Mouse (Mus musculus) G1E (cell line): Measurements from ENCODE around the gene Il22ra1.

ENCODE experiments used
- CTCF ChIP-seq: IDR thresholded peaks from 2 replicates; pipeline ENCODE4 v1.5.1; 2012; ENCODE audit warnings: low read depth, low read length, inconsistent platforms, mixed read lengths
- GATA1 ChIP-seq: IDR thresholded peaks from 2 replicates; pipeline ENCODE4 v1.6.1; 2012; ENCODE audit warnings: borderline replicate concordance, low read length, inconsistent platforms, mixed read lengths
- POLR2AphosphoS5 ChIP-seq: IDR thresholded peaks from 2 replicates; pipeline ENCODE4 v1.6.1; 2012; ENCODE audit warnings: low read depth, low read length, inconsistent platforms; ENCODE audit not compliant: insufficient replicate concordance
- TAL1 ChIP-seq: conservative IDR thresholded peaks from 2 replicates; pipeline ENCODE4 v1.6.1; 2012; ENCODE audit warnings: low read depth, low read length, inconsistent platforms, mixed read lengths

DNA sequence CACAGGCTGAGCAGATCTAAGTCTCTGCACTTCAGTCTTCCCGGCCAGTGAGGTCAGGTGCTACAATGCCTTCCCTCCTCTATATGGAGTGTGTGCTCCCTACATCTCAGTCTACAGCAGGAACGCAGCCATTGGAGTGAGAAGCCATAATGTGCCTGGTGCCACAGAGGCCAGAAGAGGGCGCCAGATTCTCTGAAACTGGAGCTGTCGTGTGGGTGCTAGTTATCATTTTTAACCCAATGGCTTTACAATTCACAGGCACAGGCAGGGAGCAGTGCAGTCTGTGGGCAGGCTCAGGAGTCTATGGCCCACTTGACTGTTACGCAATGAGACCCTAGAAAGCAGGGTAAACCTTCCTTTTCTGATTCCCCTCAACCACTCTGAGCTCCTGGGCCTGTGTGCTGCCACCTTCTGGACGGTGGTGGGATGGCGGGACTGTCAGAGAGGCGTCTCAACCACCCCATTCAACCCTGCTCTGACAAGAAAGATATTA is 18.9 kb upstream of the Il22ra1 start:
- TF ChIP-seq GATA1 (no peak), CTCF (peak; percentile 57), POLR2AphosphoS5 (no peak), TAL1 (no peak)
